Mouse (Mus musculus) myocyte (in vitro differentiated cells): ENCODE results near the gene Akr7a5.

Experiments used
- MAX ChIP-seq: IDR thresholded peaks from one replicate; pipeline ENCODE4 v1.6.1; 2011; ENCODE audit warnings: low read depth, mild to moderate bottlenecking, control low read depth
- MYOD1 ChIP-seq, 3 experiments: IDR thresholded peaks; one replicate each; pipeline ENCODE4 v1.6.1; 2011; ENCODE audit warnings: control low read depth in 2 of 3, low read depth in 2 of 3, mild to moderate bottlenecking in 2 of 3, moderate library complexity in 1 of 3; ENCODE audit not compliant: insufficient read length in 2 of 3, control insufficient read depth in 1 of 3
- MYOG ChIP-seq, 3 experiments: IDR thresholded peaks; one replicate each; pipeline ENCODE4 v1.6.1; 2011; ENCODE audit warnings: control low read depth in 2 of 3, low read depth in 2 of 3, mild to moderate bottlenecking in 2 of 3; ENCODE audit not compliant: insufficient read length in 2 of 3, control insufficient read depth in 1 of 3, insufficient read depth in 1 of 3
- POLR2A ChIP-seq: IDR thresholded peaks from one replicate; pipeline ENCODE4 v1.6.1; 2011; ENCODE audit warnings: low read depth, mild to moderate bottlenecking, control low read depth, moderate library complexity; ENCODE audit not compliant: insufficient read length
- TCF3 ChIP-seq: IDR thresholded peaks from one replicate; pipeline ENCODE4 v1.6.1; 2011; ENCODE audit warnings: low read depth, control low read depth; ENCODE audit not compliant: insufficient read length
- USF1 ChIP-seq: IDR thresholded peaks from one replicate; pipeline ENCODE4 v1.6.1; 2011; ENCODE audit warnings: low read depth, mild to moderate bottlenecking, control low read depth, moderate library complexity

GRCm38 (mm10) chr4:139262981-139263380 lies 47.6 kb upstream of the Akr7a5 start:
- TF ChIP-seq USF1 (no peak), MYOD1 (IDR thresholded peaks at IDR 0.05; ENCODE audit: control insufficient read depth in 1 of 3, insufficient read length in 2 of 3, low read depth in 2 of 3) (no peak), POLR2A (no peak), MYOG (IDR thresholded peaks at IDR 0.05; ENCODE audit: control insufficient read depth in 1 of 3, insufficient read depth in 1 of 3, insufficient read length in 2 of 3, low read depth in 2 of 3) (no peak), TCF3 (no peak), MAX (no peak)
